Mouse (Mus musculus): ENCODE data around the gene Dpf3. TPM values are rescaled to one million over a fixed set of nuclear protein-coding genes. Genes with fewer than 3 reads are reported as not detected.

The Dpf3 gene
- total RNA-seq, 1 experiment from 2014 or later = 10.6 TPM

DNA sequence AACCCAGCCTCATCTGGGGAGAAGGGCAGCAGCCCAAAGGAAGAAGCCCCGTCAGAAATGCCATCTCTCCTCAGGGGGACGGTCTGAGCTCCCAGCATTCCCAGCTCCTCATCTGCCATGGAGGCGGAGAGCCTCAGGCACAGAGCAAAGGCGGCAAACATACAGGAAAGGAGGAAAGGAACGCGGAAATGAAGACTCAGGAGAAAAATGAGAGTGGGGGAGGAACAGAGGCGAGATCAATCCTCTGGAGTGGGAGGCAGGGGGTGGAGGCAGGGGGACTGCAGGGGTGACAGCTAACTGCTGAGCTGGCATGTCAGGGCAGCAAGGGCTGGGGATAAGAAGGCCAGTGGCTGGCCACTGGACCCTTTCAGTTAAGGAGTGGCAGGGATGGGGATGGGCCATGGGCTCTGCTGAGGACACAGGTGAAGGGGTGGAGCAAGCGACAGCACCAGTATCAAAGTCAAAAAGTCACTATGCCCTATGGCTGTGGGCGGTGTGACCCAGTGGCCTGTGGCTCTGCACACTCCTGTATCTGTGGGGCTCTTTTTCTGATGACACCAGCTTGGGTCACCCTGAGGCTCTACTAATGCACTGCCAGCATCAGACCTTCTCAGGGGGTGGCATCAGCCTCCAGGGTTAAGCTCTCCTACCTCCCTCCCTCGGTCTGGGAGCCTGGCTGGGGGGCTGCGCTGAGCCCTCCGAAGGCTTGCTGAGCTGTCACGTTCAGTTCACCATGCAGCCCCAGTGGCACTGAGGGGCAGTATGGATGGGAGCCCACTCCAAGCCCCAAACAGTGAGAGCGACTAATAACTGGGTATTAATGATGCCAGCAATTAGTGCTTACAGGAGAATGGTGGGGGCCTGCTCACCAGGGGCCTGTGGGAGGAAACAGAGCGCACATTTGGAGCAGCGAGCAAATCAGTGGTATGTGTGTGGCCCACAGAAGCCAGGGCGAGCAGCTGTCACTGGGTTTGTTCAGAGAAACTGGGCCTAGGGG, 200.7 kb downstream of the Dpf3 start:
- no peak for DNase-seq

DNA sequence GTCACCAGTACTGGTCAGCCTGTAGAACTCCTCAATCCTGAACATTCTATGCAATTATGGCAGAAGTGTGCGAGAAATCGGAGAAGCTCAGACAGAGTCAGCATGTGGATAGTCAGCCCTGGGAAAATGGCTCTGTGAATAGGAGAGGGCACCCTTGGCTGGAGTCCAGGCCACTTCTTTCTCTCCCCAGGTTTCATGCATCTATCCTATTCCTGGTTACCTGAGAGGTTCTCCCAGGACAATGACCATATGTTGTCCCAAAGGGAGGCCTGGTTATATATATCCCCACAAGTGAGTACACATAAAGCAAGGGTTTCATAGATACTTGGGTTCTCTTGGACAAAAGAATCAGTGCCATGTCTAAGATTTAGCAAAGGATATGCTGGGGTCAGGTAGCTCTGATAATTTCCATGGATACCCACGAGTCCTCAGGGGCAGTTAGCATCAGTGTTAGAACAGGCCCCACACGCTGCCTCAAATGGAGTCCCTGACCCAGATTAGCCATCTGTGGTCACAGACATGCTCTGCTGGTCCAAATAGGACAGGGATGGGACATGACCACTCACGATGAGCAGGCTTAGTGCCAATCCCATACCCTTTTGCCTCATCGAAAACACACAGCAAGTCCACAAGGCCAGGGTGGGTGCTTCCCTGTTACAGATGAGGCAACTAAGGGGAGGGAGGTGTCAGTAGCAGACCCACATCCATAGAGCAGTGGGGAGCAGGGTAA, 203.8 kb downstream of the Dpf3 start:
- no peak for DNase-seq

DNA sequence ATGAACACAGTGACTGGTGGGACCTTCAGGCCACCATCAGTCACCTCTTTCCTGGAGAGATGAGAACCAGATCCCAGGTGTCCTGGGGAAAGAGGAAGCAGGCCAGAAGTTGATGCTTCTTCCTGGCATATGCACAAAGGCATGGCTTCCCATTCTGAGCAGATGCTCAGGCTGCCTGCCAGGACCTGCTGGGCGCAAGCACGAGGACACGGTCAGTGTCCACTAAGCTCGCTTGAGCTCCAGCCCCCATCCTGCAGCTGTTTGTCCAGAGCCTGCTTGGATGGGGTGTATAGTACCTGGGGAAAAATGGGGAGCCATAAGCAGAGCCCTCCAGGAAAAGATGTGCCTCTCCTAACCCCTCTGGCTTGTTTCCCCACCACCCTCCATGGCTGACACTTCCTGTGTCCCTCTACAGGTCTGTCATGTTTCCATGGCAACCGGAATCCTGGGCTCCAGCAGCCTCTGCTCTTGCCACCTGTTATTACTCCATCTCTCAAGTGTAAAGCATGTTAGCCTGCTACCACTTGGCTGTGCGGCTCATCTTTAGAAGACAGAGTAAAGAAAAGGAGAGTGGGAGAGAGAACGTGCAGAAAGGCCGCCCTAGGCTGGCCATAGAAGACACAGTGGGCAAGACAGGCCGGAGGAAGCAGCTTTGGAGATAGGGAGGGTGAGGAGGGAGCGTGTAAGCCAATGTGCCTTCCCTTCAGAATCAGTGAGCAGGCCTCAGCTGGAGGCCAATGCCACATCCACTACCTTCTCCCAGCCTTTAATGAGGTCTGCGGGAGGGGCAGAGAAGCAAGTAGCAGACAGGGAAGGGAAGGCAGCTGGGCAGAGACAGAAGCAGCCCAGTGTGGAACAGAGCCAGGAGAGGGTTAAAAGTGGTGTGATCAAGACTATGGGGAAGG, 209.7 kb downstream of the Dpf3 start:
- DNase-seq = peak; percentile 16

DNA sequence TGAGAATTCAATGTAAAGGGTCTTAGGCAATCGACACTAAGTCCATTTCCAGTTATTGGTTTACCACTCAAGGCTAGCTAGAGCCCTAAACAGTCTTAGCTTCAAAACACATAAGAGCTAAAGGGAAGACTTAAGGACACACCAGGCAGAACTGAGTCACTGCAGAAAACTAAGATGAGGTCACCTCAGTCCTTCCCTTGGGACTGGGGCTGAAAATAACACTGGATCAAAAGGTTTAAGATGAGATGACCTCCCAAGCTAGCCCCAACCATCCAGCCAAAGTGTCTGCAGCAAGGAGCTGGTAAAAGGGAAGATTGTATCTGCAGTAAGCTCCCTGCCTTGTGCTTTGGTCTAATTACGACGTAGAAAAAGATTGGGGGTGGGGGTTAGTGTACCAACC, 216.3 kb downstream of the Dpf3 start:
- DNase-seq = peak; percentile 26

DNA sequence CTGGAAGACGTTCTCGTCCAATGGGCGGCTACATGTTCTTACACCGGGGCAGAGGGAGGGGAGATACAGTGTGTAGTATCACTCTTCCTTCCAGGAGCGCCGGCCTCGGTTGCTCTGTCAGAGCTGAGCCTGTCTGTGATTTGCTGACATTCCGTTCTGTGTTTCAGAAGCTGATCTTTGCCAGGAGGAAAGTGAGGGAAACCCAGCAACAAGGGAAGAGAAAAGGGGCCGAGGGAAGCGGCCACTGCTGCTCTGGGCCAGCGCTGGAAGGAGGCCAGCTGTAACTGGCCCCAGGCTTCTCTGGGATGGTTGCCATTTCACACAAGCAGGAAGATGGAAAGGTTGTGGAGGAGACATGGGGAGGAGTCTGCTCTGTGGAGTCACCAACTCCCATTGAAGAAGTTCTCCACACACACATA, 219.0 kb downstream of the Dpf3 start:
- peak; percentile 64 for DNase-seq

DNA sequence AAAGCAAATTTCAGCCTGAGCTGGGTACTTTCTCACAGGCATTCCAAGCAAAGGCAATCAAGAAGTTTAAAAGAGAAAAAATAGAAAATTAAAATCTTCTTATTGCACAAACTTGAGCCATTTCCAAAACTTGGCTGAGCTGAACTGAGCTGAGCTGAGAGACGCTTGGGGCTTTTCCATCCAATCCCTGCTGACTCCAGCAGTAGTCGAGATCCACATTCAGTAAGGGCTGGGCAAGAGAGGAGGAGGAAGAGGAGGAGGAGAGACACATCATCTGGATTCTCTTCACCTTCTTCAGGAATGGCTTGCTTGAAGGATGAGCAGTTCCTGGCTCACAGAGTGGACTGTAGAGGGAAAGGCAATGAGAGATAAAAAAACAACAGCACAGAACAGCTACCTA, 227.0 kb downstream of the Dpf3 start:
- DNase-seq = no peak

DNA sequence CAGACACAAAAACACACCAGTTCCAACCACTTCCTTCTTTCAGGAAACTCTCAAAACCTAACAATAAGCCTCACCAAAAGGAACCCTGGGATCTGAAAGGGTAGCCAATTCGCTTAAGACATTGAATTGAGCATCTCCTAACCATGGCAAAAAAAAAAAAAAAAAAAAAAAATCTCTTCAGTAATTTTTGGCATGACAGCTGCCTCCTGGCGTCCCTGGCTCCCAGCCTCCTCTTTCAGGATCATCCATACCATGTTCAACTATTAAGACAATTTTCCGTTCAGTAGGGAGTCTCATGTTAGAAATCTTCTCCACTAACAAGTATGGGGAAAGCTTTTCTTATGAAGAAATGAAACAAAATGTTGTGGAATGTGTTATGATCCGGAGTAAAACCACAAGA, 233.1 kb downstream of the Dpf3 start:
- DNase-seq = no peak

DNA sequence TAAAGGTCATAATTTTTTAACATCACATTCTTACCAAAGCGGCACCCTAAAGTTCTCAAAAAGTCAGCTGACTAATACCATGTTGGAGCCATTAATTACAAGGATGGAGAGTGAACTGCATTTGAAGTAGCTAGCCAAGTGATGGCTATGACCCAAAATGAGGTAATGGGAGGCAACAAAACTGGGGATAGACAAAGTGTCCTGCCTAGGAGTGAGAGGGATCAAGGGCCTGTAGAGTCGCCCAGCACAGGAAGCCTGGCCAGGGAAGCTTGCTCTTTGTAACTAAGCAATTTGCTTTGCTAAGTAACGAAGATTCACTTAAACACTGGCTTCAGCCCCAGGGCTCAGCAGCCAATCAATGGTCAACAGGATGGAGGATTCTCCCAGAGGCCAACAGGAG, 238.4 kb downstream of the Dpf3 start:
- no peak for DNase-seq

DNA sequence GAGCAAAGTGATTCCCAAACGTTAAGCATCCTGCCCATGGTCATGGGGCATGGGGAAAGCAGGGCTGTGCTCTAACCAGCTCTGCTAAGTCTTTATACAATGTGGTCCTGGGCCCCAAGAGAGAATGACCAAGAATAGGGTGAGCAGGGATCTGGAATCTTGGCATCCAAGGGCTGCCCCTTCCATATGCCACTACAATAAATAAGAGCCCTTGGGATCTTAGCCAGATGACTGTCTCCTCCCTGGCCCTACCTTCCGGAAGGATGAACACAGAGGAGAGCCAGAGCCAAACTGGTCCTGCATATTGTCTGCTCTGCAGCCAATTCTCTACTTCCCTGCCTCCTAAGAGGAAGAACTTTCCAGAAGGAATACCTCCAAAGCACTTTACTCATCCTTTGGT, 238.9 kb downstream of the Dpf3 start:
- no peak for DNase-seq

DNA sequence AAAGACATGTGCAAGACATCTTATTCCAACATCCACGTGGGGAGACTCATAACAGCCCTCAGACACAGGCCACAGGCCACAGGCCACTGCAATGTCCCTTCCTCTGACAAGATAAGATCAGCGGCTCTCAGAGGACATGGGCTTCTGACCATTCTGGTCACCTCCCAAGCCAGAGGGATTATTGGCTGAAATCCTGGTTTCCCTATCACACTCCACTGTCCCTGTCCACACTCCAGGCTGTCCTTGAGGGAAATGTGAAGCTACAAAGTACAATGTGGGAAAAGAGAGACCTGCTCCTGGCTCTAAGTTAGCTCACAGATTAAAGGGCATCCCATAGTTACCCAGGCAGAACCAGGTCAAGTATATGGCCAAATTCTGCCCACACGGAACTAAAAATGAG, 239.8 kb downstream of the Dpf3 start:
- DNase-seq = no peak

DNA sequence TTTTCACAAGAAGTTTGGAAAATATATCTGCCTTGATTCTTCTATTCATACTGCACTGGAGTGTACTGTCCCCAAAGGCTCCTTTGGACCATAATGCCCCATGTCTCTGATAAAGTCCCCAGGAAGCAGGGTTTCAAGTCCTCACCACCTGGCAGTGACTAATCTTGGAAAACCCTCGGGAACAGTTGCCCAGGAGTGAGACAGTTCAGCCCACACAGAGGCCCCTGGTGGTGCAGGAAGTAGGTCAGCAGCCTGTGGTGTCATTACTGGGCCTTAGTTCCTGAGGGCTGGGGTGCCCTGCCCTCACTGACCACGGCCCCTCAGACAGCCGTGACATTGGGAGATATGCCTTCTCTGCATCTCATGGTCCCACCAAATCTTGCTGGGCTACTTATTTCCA, 246.5 kb downstream of the Dpf3 start:
- DNase-seq = peak; percentile 31

DNA sequence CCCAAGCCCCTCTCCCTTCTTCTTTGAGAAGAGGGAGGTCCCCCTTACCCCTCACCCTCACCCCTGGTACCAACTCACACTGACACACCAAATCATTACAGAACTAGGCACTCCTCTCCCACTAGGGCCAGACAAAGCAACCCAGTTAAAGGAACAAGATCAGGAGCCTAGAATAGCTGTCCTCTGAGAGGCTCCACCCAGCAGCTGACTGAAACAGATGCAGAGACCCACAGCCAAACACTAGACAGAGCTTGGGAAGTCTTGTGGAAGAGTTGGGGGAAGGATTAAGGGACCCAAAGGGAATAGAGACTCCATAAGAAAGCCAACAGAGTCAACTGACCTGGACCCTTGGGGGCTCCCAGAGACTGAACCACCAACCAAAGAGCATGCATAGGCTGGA, 246.9 kb downstream of the Dpf3 start:
- DNase-seq = no peak

DNA sequence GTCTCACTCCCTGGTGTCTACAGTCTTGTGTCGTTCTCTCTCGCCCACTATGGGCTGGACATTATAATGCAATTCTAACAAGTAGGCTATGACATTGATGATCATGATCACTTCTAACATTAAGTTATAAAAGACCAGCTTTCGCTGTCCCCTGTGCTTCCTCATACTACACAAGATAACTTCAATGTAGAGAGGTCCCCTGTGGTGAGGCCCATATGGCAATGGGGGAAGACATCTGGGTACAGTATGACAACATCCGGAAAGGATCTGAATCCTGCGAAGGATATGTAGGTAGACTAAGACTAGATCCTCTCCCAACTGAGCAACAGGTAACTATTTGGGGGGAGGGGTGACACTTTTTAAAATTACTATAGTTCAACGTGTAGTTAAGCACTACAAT, 251.7 kb downstream of the Dpf3 start:
- DNase-seq = no peak

DNA sequence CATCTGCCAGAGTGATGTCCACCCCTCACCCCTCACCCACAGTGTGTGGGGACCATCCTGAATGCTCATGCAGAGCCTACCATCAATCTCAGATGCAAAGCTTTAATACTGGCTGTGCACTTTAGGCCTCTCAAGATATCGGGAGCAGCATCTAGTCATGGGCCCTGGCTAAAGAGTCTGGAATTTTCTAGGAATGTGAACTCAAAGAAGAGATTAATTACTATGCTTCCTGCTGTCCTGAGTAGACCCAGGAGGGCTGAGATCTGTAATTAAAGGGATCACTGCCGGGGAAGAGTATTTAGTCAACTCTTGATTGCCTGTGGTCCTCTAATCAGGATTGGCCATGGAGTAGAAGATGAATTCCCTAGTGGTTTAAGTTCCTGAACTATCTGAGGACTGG, 252.5 kb downstream of the Dpf3 start:
- no peak for DNase-seq

DNA sequence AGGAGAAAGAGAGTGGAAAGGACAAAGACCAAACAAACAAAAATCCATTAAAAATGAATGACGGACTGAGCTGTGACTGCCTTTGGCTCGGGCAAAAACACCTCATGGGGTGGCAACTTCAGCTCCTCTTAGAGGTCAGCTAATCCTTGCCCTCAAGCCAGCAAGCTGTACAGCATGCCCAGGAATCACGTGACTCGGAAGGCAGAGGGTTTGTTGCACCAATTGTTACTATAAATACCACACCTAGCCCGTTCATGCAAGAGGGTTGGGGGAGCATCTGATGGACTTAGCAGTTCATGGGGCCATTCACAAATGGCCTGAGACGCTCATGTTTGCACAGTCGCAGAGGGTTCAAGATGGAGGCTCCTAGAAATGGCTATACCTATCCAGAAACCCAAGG, 253.9 kb downstream of the Dpf3 start:
- DNase-seq = peak; percentile 29

DNA sequence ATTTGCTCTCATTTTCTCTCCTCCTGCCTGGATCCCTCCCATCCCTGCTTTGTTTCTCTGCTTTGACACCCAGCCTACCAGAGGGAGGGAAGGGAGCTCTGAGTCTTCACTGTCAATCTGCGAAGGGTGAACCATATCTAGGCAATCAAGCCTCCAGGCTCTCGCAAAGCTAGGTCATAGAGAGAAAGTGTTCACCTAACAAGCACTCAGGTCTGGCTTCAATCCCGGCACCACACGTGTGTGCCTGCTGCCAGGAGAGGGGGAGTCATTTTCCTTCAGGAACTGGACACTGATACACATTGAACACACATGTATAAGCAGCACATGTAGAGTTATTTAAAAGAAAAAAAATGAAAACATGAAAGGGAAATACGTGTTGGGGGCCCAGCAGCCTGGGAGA, 254.6 kb downstream of the Dpf3 start:
- no peak for DNase-seq

DNA sequence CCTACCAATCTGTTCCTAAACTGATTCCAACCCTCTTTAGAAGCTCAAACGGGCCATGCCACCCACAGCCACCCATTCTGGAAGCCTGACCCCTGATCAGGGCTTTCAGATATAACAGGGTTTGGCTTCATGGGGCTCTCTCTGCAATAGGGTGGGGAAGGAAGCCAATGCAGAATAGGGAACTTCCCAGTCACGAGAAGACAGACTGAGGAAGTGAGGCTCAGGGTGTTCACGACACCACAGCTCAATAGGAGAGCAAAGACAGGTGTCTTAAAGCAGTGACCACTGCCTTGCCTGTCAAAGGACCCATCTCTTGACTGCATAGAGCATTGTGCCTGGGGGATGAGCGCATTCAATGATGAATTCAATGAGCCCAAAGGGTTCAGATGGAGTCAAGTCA, 256.3 kb downstream of the Dpf3 start:
- no peak for DNase-seq

DNA sequence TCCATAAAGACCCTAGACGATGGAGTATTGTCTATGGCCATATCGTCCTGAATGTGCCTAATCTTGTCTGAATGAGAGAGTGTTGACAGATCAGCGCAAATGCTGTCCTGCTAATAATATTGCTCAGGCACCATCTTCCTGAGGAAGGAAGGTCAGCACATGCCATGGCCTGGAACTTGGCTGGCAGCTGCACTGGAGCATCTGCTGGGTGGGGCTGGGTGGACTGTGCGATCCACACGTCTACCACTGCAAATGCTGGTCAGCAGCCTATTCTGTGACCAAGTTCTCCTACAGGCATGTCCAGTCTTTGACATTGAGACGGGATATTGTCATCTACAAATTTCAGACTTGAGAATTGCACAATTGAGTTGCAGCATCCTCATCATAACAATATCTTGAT, 257.8 kb downstream of the Dpf3 start:
- DNase-seq = no peak

DNA sequence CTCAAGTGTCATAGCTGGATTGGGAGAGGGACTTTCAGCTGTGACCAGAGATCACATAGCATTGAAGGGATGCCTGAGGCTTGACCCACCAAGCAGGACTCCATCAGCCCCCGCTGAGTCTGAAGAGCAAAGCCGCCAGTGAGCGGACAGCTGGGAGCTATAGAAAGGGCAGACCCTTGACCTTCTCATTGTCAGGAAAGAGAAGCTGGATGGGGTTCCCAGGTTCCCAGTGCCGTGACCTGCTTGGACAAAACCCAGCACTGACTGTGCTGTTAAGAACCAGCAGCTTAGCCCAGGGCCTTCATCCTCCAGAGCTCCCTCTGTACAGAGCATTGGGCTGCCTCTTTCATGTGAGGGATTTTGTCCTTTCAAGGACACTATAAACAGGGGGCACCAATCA, 260.5 kb downstream of the Dpf3 start:
- DNase-seq = no peak

DNA sequence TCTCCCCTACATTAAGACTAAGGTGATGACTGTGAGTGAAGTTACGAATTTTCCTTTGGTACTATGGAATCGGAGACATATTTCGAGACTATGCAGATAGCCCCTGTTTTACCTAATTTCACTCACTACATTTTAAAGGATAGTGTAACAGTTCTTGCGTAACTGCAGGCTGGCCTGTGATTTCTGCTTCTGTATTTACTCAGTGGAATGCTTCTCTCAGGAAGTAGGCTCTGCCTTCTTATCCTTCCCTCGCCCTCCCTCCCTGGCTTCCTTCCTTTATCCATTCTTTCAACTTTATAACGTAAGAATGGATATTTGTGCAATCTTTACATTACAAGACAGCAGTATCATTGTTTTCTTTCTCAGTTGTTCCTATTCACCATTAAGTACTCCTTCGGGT, 266.6 kb downstream of the Dpf3 start:
- DNase-seq = no peak

DNA sequence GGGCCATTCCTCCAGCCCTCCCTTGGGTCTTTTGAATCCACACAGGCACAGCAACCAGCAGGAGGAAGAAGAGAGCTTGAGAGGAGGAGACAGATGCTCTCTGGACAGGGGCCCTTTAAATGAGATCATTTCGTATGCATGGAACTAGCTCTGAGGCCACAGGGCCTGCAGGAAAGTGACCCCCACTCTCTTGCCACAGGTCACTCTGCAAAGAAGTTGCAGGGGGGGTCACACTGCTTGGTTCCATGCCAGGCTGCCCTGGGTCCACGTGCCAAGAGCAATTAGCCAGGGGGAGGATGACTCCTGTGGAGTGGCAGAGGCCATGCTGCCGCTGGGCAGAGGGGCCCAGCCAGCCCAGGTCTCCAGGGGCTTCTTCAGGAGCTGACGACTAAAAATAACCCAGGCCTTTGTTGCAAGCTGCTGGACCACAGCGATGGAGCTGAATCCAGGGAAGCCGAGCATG, 273.6 kb downstream of the Dpf3 start:
- DNase-seq = no peak

DNA sequence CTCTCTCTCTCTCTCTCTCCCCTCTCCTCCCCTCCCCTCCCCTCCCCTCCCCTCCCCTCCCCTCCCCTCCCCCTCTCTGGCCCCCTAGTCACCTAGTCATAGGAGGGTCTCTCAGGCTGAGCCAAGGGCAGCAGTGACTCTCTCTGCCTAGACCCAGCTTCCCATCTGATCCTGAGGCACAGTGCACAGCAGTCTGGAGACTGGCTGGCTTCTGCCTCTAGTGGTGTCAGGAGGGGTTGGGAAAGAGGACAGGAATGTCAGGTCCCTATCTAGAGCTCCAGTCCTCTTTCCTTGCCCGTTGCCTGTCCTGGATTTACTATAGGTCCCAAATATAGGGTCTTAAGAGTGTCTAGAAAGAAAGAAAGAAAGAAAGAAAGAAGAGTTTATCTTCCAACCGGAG, 275.5 kb downstream of the Dpf3 start:
- no peak for DNase-seq
